12 mouse cellular contexts compared by ENCODE assay signal in the genomic region with DNA sequence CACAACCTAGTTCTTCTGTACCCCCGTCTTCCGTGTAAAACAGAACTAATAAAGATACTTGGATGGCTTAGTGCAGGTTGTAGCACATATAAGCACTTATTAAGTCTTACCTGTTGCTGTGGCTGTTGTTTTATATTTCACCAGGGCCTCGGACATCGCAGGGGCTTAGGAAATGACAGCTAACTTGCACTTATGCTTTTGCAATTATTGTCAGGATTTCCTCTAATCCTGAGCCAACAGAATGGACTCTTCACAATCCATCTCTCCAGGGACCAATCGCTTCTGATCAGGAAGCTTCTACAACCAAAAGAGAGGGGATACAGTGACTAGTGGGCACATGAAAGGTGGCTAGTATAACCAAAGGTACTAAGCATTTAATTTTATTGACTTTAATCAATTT.
"Had no signal": no experiment of that assay in that cellular context is flagged by ENCODE, and none has a peak within 500 bp of the region (broad histone marks: within the 10 kb centered on the region; RNA-seq: fewer than 3 reads in every experiment).

No protein-coding gene starts in this region.

- DNase-seq: left cerebral cortex, postnatal 4 days; liver; liver, embryonic 13.5 days; liver, postnatal 0 days; lung, adult 18-20 months; lung, adult 2 months; lung, embryonic 14.5 days; lung, postnatal 10 days; lung, postnatal 14 days; lung, postnatal 36 days; lung, postnatal 4 days; midbrain, embryonic 14.5 days had no signal
